Mouse (Mus musculus) limb, embryonic 12.5 days (tissue): Measurements from ENCODE around the gene Gm7102. TPM values are rescaled to one million over a fixed set of nuclear protein-coding genes. Genes with fewer than 3 reads are reported as not detected.
A peak's percentile ranks its signal among the peaks of the same experiment; 100 is the strongest.
"Not testable (repeated sequence)": the region's sequence is repeated elsewhere in the genome, so short reads cannot be mapped to it uniquely, and the experiment has no call there.

Experiments
- ATAC-seq: fragments of 200-750 bp; cut with Nextera tagmentation; 2 replicates; pipeline ENCODE4 v1.8.0; 2017; ENCODE audit warnings: low read depth, moderate TSS enrichment; ENCODE audit not compliant: insufficient number of reproducible peaks, insufficient read depth, low FRiP score, low TSS enrichment
- H3K27ac ChIP-seq: fragments of 300-500 bp; sonication (generic); 2 replicates; pipeline ENCODE4 v1.5.1; 2016; ENCODE audit warnings: mild to moderate bottlenecking, moderate library complexity
- H3K27me3 ChIP-seq: fragments of 300-500 bp; sonication (generic); 2 replicates; pipeline ENCODE4 v1.6.1; 2016; ENCODE audit warnings: mild to moderate bottlenecking, moderate library complexity
- H3K36me3 ChIP-seq: fragments of 300-500 bp; sonication (generic); 2 replicates; pipeline ENCODE4 v1.6.1; 2016; ENCODE audit warnings: mild to moderate bottlenecking, moderate library complexity
- H3K4me1 ChIP-seq: fragments of 300-500 bp; sonication (generic); replicated peaks from 2 replicates; pipeline ENCODE4 v1.6.1; 2016
- H3K4me2 ChIP-seq: fragments of 300-500 bp; sonication (generic); 2 replicates; pipeline ENCODE4 v1.6.1; 2016; ENCODE audit warnings: mild to moderate bottlenecking, moderate library complexity
- H3K4me3 ChIP-seq: fragments of 300-500 bp; sonication (generic); replicated peaks from 2 replicates; pipeline ENCODE4 v1.5.1; 2016; ENCODE audit warnings: mild to moderate bottlenecking
- H3K9ac ChIP-seq: fragments of 300-500 bp; sonication (generic); replicated peaks from 2 replicates; pipeline ENCODE4 v1.6.1; 2016; ENCODE audit warnings: mild to moderate bottlenecking, moderate library complexity
- H3K9me3 ChIP-seq: fragments of 300-500 bp; sonication (generic); 2 replicates; pipeline ENCODE4 v1.6.1; 2016; ENCODE audit warnings: mild to moderate bottlenecking, moderate library complexity
- WGBS: fragments of 180-500 bp; shearing (Covaris S2); methylation state at CpG from one replicate; pipeline ENCODE4 v1.1.7; 2016; 5-methylcytosine and 5-hydroxymethylcytosine counted together
- polyA plus RNA-seq: library from polyadenylated mRNA; unstranded; fragments of >200 nt; fragmentation: Nextera tagmentation; extraction: Ambion mirVana; gene quantifications from 2 replicates; pipeline ENCODE4 v1.2.1, GENCODE M21; 2016

Gm7102 gene
- polyA plus RNA-seq = 0.19 and 0.23 TPM in 2 replicates

DNA sequence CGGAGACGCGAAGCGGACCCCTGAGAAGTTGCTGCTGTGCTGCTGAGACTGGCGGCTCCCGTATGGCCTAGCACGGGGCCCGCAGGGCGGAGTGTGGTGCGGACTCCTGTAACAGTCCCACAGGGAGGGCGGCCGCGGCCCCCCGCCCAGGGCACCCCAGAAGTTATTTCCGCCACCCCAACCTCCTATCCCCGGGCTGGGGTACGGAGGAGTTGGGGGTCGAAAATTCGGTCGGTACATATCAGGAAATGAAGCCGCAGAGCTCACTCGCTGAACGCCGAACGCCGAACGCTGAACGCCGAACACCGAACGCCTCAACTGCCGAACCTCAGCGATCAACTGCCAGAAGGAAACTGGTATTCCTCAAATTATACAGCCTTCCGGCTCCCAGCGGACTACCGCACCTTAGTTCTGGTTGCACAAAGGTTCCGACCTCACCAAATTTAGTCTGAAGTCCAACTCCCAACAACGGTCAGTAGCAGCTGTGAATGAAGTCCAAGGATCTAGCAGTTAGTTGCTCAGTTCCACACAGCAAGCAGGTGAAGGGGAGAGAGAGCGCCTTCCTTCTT, at the start of gene Gm7102:
TSS of gene Gm7102 (minus strand) at position 554 of the 569 bp plus-strand sequence.
- peak within 1 kb of the TSS; percentile 37 for H3K4me3 ChIP-seq
- H3K27me3 ChIP-seq = peaks cover 11% of the 10 kb centered on the region; the same call in 1 of the 2 replicates
- H3K36me3 ChIP-seq = no peaks in the 10 kb centered on the region
- peak within 1 kb of the TSS; percentile 57 for H3K4me2 ChIP-seq
- 22% methylated on average over 39 of the region's 39 CpGs for WGBS
- peak within 1 kb of the TSS; percentile 54; the same call in 1 of the 2 replicates for H3K9ac ChIP-seq
- H3K9me3 ChIP-seq = peaks cover 7% of the 10 kb centered on the region; the same call in 1 of the 2 replicates
- no peak within 1 kb of the TSS for H3K27ac ChIP-seq
- ATAC-seq = no peak
- H3K4me1 ChIP-seq = no peaks in the 10 kb centered on the region

DNA sequence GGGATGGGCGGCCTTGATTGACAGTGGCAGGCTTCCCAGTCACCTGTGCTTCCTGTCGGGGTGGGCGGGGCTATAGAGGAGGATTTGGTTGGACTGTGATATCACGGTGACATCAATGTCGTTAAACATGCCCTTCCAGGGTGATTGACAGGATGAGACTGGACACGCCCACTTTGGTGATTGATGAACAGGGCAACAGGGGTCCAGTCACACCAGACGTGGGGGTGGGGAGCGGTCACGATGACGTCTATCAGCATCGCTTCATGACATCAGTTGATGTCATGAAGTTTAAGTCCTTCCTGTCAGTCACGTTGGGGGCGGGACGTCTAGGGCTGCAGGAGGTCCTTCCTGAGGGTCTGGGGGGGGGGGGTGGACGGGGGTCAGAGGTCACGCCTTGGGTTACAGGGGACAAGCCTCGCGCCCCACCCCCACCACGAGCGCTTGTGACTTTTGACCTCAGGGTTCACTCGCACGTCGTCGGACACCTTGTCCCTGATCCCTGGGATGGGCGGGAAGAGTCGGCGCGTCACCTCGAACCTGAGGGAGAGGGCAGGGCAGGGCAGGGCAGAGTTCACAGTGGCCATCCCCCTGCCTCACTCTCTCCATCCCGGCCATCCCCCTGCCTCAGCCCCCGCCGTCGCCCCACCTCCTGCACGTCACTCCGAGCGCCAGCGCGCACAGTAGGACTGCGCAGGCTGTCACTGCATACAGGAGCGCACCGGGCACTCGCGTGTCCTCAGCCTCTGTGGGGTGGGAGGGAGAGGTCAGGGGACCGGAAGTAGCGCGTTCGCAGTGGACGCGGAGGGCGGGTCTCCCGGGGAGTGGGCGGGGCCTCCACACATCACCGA, 48.8 kb upstream of the Gm7102 start:
- Histone ChIP-seq H3K36me3 (no peaks in the 10 kb centered on the region), H3K27ac (no peak overlapping the region), H3K4me3 (peak overlapping the region; percentile 59), H3K4me1 (0 out of 2 replicates have a peak, but pooled peaks cover 3% of the 10 kb centered on the region), H3K27me3 (no peaks in the 10 kb centered on the region), H3K4me2 (peak overlapping the region; percentile 61), H3K9me3 (peaks cover 19% of the 10 kb centered on the region; the same call in 1 of the 2 replicates), H3K9ac (no peak overlapping the region; the same call in 1 of the 2 replicates)
- peak; percentile 5; the same call in 1 of the 2 replicates for ATAC-seq
- WGBS = 27% methylated on average over 53 of the region's 53 CpGs

DNA sequence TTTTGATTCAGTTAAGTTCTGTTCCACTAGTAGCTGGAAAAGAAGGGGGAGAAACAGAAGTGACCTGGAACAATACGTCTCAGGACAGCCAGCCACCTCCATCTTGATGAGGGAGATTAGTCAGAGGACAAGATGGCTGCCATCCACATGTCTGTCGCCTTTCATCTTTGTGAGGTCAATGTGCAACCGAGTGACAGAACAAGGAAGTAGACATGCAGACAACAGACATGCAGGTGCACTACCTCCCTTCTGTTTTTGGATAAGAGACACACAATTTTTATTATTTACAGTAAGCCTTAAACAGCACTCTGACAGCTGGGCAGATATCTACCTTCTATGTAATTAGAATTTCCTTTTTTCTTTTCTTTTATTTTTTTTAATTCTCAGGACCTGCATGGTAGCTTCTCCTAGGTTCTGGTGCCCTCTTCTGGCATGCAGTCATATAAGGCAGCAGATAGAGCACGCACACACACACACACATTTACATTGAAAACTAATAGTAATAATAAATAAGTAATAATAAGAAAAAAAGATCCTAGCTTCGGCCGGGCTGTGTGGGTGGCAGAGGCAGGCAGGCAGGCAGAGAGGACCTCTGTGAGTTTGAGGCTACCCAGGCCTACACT, 47.7 kb upstream of the Gm7102 start:
- no peak for ATAC-seq
- Histone ChIP-seq H3K27ac (no peak overlapping the region), H3K36me3 (no peaks in the 10 kb centered on the region), H3K27me3 (no peaks in the 10 kb centered on the region), H3K4me2 (no peak overlapping the region), H3K4me3 (no peak overlapping the region), H3K9ac (no peak overlapping the region), H3K4me1 (0 out of 2 replicates have a peak, but pooled peaks cover 3% of the 10 kb centered on the region), H3K9me3 (peaks cover 19% of the 10 kb centered on the region; the same call in 1 of the 2 replicates)
- 92% methylated on average over 6 of the region's 6 CpGs for WGBS

DNA sequence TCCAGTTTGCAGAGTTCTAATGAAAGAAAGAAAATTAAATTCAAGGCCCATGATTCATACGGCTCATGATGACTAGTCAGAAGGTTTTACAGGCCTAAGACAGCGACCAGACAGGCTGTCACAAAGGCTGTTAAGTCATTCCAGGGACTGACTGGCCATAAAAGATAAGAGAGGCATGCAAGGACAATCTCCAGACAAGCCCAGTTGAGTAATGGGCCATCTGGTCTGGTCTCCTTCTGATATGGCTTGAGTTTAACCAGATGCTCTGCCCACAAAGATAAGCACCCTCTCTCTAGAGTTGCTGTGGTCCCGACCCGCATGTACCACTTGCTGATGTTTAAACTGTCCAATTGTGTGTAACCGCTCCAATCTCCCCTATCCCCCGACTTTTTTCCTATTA, 31.4 kb upstream of the Gm7102 start:
- ATAC-seq, H3K27ac ChIP-seq, H3K4me2 ChIP-seq, H3K4me1 ChIP-seq, H3K27me3 ChIP-seq, H3K4me3 ChIP-seq, H3K9ac ChIP-seq, H3K9me3 ChIP-seq, H3K36me3 ChIP-seq: not testable (repeated sequence)
- WGBS = 76% methylated on average over 6 of the region's 6 CpGs

DNA sequence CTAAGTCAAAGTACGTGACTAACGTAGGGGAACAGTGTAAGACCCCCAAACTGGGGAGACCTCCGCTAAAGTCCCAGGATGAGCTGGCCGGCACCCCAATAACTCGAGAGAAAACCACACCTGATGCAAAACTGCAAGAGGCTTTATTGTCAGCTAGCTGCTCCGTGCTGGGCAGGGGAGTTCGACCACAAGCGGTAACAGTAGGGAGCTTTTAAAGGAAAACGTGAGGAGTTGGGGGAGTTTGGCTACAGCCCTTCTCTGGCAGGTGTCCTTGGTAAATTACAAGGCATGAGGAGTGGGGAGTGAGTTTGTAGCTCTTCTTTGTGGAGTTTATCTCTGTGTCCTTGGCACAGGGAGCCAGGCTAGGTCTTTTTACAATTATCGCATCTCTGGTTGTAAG, 23.7 kb upstream of the Gm7102 start:
- no peak overlapping the region for H3K27ac ChIP-seq
- H3K4me3 ChIP-seq = no peak overlapping the region
- H3K9ac ChIP-seq = no peak overlapping the region
- no peaks in the 10 kb centered on the region for H3K27me3 ChIP-seq
- WGBS = 25% methylated on average over 10 of the region's 10 CpGs
- ATAC-seq = no peak
- no peaks in the 10 kb centered on the region for H3K36me3 ChIP-seq
- no peaks in the 10 kb centered on the region for H3K4me1 ChIP-seq
- no peak overlapping the region for H3K4me2 ChIP-seq
- no peaks in the 10 kb centered on the region for H3K9me3 ChIP-seq

DNA sequence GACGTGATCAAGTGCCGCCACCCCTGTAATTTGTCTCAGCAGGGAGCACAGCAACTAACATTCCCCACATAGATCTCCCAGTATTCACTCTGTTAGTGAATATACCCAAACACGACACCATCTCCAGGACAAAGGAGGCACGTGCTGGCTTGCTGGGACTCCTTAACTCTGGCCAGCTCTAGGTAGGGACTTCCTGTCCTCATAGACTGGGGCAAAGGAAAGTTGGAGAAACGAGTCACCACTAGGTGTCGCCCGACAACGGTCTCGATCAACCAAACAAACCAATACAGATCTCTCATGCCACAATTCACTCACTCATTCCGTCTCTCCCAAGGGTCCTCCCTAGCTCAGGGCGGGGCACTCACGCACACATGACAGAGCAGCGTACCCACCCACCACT, 23.2 kb upstream of the Gm7102 start:
- H3K4me2 ChIP-seq = no peak overlapping the region
- no peak for ATAC-seq
- no peaks in the 10 kb centered on the region for H3K36me3 ChIP-seq
- H3K9ac ChIP-seq = no peak overlapping the region
- no peak overlapping the region for H3K4me3 ChIP-seq
- no peaks in the 10 kb centered on the region for H3K27me3 ChIP-seq
- no peaks in the 10 kb centered on the region for H3K9me3 ChIP-seq
- H3K4me1 ChIP-seq = no peaks in the 10 kb centered on the region
- H3K27ac ChIP-seq = no peak overlapping the region
- 12% methylated on average over 13 of the region's 13 CpGs for WGBS

DNA sequence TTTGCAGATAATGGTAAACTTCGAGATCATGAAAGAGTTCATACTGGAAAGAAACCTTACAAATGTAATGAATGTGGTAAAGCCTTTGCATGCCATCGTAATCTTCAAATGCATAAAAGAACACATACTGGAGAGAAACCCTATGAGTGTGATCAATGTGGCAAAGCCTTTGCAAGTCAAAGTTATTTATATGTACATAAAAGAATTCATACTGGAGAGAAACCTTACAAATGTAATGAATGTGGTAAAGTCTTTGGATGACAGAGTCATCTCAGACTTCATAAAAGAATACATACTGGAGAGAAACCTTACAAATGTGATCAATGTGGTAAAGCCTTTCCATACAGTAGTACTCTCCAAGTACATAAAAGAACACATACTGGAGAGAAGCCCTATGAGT, 7.5 kb upstream of the Gm7102 start, which contains the start of gene Gm6020:
TSS of gene Gm6020 (plus strand) at position 301 of the 400 bp plus-strand sequence.
- H3K9me3 ChIP-seq = peaks cover 35% of the 10 kb centered on the region
- H3K4me1 ChIP-seq, H3K9ac ChIP-seq, H3K4me3 ChIP-seq, H3K36me3 ChIP-seq, H3K4me2 ChIP-seq, ATAC-seq, H3K27me3 ChIP-seq, H3K27ac ChIP-seq: not testable (repeated sequence)
- 77% methylated on average over 2 of the region's 2 CpGs for WGBS

DNA sequence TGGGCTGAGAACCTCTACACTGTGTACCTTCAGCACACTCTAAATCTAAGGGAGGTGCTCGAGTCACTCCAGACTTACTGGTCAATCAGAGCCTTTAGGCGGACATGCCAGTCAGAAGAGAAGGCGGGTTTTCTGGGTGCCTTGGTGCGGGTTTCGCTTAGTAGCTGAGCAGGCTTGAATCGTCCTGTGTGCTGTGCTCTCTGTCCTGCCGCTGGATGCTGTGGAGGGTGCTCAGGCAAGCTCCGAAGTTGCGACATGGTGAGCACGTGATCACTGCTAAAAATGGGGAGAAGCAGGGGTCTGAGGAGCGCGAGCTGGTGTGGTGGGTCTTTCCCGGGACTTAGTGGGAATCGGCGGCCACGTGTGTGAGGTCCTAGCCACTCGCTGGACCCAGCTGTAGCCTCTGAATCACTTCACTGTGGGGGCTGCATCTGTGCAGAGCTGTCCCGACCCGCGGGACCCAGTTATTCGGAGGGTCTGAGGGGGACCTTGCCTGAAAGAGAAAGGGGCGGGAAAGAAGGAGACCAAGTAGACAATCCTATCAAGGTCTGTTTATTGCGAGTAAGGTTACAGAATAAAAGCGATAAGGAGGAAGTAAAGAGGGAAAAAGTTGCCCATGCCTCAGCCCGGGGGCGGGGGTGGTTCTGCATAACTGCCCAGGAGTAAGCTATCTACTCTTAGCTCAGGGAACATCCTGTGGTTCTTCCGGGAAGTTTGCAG, 24.2 kb downstream of the Gm7102 start:
- ATAC-seq = peak; percentile 31; the same call in 1 of the 2 replicates
- Histone ChIP-seq H3K27ac (no peak overlapping the region), H3K9ac (peak overlapping the region; percentile 53), H3K27me3 (peaks cover 14% of the 10 kb centered on the region), H3K4me2 (peak overlapping the region; percentile 77), H3K4me3 (peak overlapping the region; percentile 43), H3K9me3 (no peaks in the 10 kb centered on the region), H3K4me1 (no peaks in the 10 kb centered on the region), H3K36me3 (no peaks in the 10 kb centered on the region)
- 11% methylated on average over 27 of the region's 27 CpGs for WGBS

DNA sequence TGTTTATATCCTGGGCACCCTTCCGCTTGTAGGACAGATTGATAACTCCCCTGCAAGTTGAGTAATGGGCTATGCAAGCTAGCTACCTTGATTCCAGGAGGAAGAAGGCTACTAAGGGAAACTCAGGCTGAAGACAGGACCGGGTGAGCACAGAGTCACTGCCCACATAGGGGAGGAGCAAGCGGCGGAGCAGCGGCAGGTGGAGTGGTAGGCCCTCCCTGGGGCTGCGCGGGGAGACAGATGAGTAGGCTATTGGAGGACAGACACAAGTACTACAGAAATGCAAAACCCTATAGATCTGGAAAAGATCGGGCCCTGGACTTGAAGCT, 24.8 kb downstream of the Gm7102 start:
- Histone ChIP-seq H3K27me3 (peaks cover 14% of the 10 kb centered on the region), H3K9ac (peak overlapping the region; percentile 53; the same call in 1 of the 2 replicates), H3K36me3 (no peaks in the 10 kb centered on the region), H3K27ac (no peak overlapping the region), H3K4me2 (peak overlapping the region; percentile 77), H3K4me1 (no peaks in the 10 kb centered on the region), H3K4me3 (peak overlapping the region; percentile 43), H3K9me3 (no peaks in the 10 kb centered on the region)
- 7% methylated on average over 8 of the region's 8 CpGs for WGBS
- ATAC-seq = no peak

DNA sequence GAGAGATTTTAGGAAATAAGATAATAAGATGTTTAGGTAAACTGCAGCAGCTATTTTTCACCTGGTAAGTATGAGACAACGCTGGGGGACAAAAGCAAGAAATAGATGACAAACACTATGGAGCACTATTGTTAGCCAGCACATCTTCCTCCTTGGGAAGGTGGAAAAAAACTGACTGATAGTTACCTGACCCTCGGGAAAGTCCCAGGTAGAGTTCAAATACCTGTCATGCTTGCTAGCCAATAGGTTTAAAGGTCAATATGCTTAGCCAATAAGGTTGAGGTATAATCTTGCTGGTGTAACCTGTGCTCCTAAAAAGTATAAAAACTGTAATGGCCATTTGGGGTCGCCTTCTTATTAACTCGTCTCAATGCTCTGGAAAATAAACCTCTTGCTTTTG, 34.8 kb downstream of the Gm7102 start:
- no peak overlapping the region for H3K27ac ChIP-seq
- ATAC-seq = no peak
- no peaks in the 10 kb centered on the region for H3K27me3 ChIP-seq
- H3K4me2 ChIP-seq = peak overlapping the region; percentile 70
- H3K9ac ChIP-seq = no peak overlapping the region
- no peaks in the 10 kb centered on the region; the same call in 1 of the 2 replicates for H3K36me3 ChIP-seq
- no peaks in the 10 kb centered on the region for H3K9me3 ChIP-seq
- peaks cover 7% of the 10 kb centered on the region for H3K4me1 ChIP-seq
- WGBS = 17% methylated on average over 4 of the region's 4 CpGs
- peak overlapping the region; percentile 76 for H3K4me3 ChIP-seq
